7 mouse cellular contexts compared by ENCODE assay signal in the genomic region with DNA sequence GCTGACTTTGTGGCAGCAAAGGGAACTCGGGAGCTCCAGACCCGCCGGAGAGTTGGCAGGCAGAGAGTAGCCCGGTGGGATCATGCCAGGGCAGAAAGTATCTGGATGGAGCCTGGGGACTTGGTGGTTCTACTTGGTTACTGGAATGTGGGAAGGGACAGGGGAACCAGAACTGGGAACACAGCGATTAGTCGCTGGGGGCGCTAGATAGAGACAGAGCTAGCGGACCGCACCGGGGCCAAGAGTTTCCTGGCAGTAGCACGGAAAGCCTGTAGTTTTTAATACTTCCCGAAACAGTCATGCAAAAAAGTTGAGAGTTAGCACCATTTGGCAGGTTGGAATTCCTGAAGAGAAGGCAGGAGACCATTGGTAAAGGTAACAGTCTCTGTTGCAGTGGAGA. TPM values are rescaled to one million over a fixed set of nuclear protein-coding genes. Genes with fewer than 3 reads are reported as not detected.
DNase-seq lines count a peak whose midpoint lies in the region; ATAC-seq lines count a peak whose summit lies in the region.

No protein-coding gene starts in this region.

- H3K4me2 ChIP-seq in limb, embryonic 11.5 days (ENCODE audit: low read depth, severe bottlenecking), result no peak overlapping the region

- H3K27me3 ChIP-seq in limb, embryonic 11.5 days (ENCODE audit: control insufficient read depth, insufficient read depth, low read length), result no peaks in the 10 kb centered on the region
- H3K27me3 ChIP-seq in limb, embryonic 10.5 days (ENCODE audit: low read depth, poor library complexity, severe bottlenecking), result peaks cover 8% of the 10 kb centered on the region; the same call in 1 of the 2 replicates
- H3K27me3 ChIP-seq in heart, embryonic 10.5 days (ENCODE audit: insufficient read depth, poor library complexity, severe bottlenecking), result no peaks in the 10 kb centered on the region

- DNase-seq in limb, embryonic 11.5 days (ENCODE audit: low spot score), result peak; percentile 47
- DNase-seq in limb, embryonic 10.5 days (ENCODE audit: low spot score), result no peak
- peak; percentile 24 for DNase-seq in c-Kit-negative CD71-positive TER-119-positive erythroid progenitor cells, embryonic 14.5 days (ENCODE audit: low read depth, low spot score)
- DNase-seq in heart, embryonic 10.5 days (ENCODE audit: low spot score), result no peak
- DNase-seq in kidney, postnatal 36 days, result peak; percentile 64 to 80
- DNase-seq in retina, embryonic 14.5 days (ENCODE audit: low spot score), result peak; percentile 57
- no peak for DNase-seq in MN1 (ENCODE audit: low spot score)

- 20% methylated on average over 12 of the region's 12 CpGs for WGBS in limb, embryonic 11.5 days
- WGBS in limb, embryonic 10.5 days, result 24% methylated on average over 12 of the region's 12 CpGs
- WGBS in heart, embryonic 10.5 days, result 19% methylated on average over 12 of the region's 12 CpGs

- no peaks in the 10 kb centered on the region for H3K36me3 ChIP-seq in limb, embryonic 11.5 days (ENCODE audit: control insufficient read depth, insufficient read depth, low read length)
- no peaks in the 10 kb centered on the region for H3K36me3 ChIP-seq in limb, embryonic 10.5 days
- H3K36me3 ChIP-seq in heart, embryonic 10.5 days, result no peaks in the 10 kb centered on the region

- H3K4me3 ChIP-seq in limb, embryonic 11.5 days (ENCODE audit: low read depth, low read length), result no peak overlapping the region
- H3K4me3 ChIP-seq in limb, embryonic 10.5 days, result no peak overlapping the region
- H3K4me3 ChIP-seq in heart, embryonic 10.5 days, result peak overlapping the region; percentile 20; the same call in 1 of the 2 replicates

- H3K9me3 ChIP-seq in limb, embryonic 11.5 days (ENCODE audit: control insufficient read depth, low read length), result no peaks in the 10 kb centered on the region
- H3K9me3 ChIP-seq in limb, embryonic 10.5 days (replicated peaks), result no peaks in the 10 kb centered on the region
- H3K9me3 ChIP-seq in heart, embryonic 10.5 days, result no peaks in the 10 kb centered on the region

- ATAC-seq in limb, embryonic 11.5 days (ENCODE audit: insufficient number of reproducible peaks, low FRiP score, low TSS enrichment, low read depth), result no peak

- no peak overlapping the region for H3K9ac ChIP-seq in limb, embryonic 11.5 days (ENCODE audit: low read length)

- H3K4me1 ChIP-seq in limb, embryonic 11.5 days (ENCODE audit: control insufficient read depth, insufficient read depth, low read length), result no peaks in the 10 kb centered on the region
- H3K4me1 ChIP-seq in limb, embryonic 10.5 days, result peaks cover 4% of the 10 kb centered on the region
- H3K4me1 ChIP-seq in heart, embryonic 10.5 days, result peaks cover 4% of the 10 kb centered on the region; the same call in 1 of the 2 replicates

- no peak overlapping the region for H3K27ac ChIP-seq in limb, embryonic 11.5 days (replicated peaks; ENCODE audit: low read depth, low read length)
- no peak overlapping the region for H3K27ac ChIP-seq in limb, embryonic 10.5 days
- no peak overlapping the region; the same call in 1 of the 2 replicates for H3K27ac ChIP-seq in heart, embryonic 10.5 days

RNA-seq across cellular contexts. Expression of a gene that starts 5.7 kb away (rescaled TPM):
- 12.7 and 13.5 TPM in 2 replicates for polyA plus RNA-seq in limb, embryonic 11.5 days (2014; fragmentation: Nextera tagmentation; extraction: Ambion mirVana)
- 12.6 and 12.9 TPM in 2 replicates for polyA plus RNA-seq in limb, embryonic 10.5 days (2016; fragmentation: Nextera tagmentation; extraction: Ambion mirVana)
- polyA plus RNA-seq in heart, embryonic 10.5 days (2016; fragmentation: Nextera tagmentation; extraction: Ambion mirVana), result 11.0 and 12.4 TPM in 2 replicates

RNA-seq across cellular contexts. Expression of a gene that starts 17.7 kb away (rescaled TPM):
- not detected in 2 replicates for polyA plus RNA-seq in limb, embryonic 11.5 days (2014; fragmentation: Nextera tagmentation; extraction: Ambion mirVana)
- not detected in 2 replicates for polyA plus RNA-seq in limb, embryonic 10.5 days (2016; fragmentation: Nextera tagmentation; extraction: Ambion mirVana)
- 0.03 and 0.04 TPM in 2 replicates for polyA plus RNA-seq in heart, embryonic 10.5 days (2016; fragmentation: Nextera tagmentation; extraction: Ambion mirVana)

RNA-seq across cellular contexts. Expression of a gene that starts 37.5 kb away (rescaled TPM):
- polyA plus RNA-seq in limb, embryonic 11.5 days (2014; fragmentation: Nextera tagmentation; extraction: Ambion mirVana), result 581 and 585 TPM in 2 replicates
- 464 and 513 TPM in 2 replicates for polyA plus RNA-seq in limb, embryonic 10.5 days (2016; fragmentation: Nextera tagmentation; extraction: Ambion mirVana)
- polyA plus RNA-seq in heart, embryonic 10.5 days (2016; fragmentation: Nextera tagmentation; extraction: Ambion mirVana), result 431 and 507 TPM in 2 replicates

Comparison
In these comparisons a context has a peak if more than half of its experiments do, and no peak if none do; other contexts are left out.
1. DNase-seq: peak in limb, embryonic 11.5 days (single experiment), c-Kit-negative CD71-positive TER-119-positive erythroid progenitor cells, embryonic 14.5 days (single experiment), kidney, postnatal 36 days (2 of 2) and retina, embryonic 14.5 days (single experiment); none in limb, embryonic 10.5 days (single experiment), heart, embryonic 10.5 days (single experiment) and MN1 (single experiment).